Mouse (Mus musculus): ENCODE results near the gene Tecr. TPM values are rescaled to one million over a fixed set of nuclear protein-coding genes. Genes with fewer than 3 reads are reported as not detected.

Gene Tecr
- total and polyA plus RNA-seq, 2 experiments from 2014 or later, result 327 to 380 TPM

- H3K36me3 ChIP-seq (replicated peaks; ENCODE audit: control insufficient read depth, insufficient read depth, low read length), result peaks cover 19% of the 10 kb centered on the region
- ATAC-seq (ENCODE audit: insufficient read depth, low read depth), result no peak
- no peaks in the 10 kb centered on the region for H3K4me1 ChIP-seq (ENCODE audit: control insufficient read depth, insufficient read depth)
Observed at GRCm38 (mm10) chr8:83617111-83617510, 9.3 kb upstream of the Tecr start.

GRCm38 (mm10) chr8:83616625-83617024 lies 8.9 kb upstream of the Tecr start:
- no peak overlapping the region for H3K4me2 ChIP-seq (ENCODE audit: low read depth, low read length)
- no peak for TF ChIP-seq EP300 (IDR thresholded peaks at IDR 0.05; ENCODE audit: low read depth)
- no peak for TF ChIP-seq CTCF (IDR thresholded peaks at IDR 0.05; ENCODE audit: low read depth)
- no peak for ATAC-seq (ENCODE audit: insufficient read depth, low read depth)
- no peak overlapping the region for H3K9ac ChIP-seq (replicated peaks; ENCODE audit: low read depth, low read length)
- H3K4me3 ChIP-seq (ENCODE audit: low read depth, low read length), result no peak overlapping the region
- no peak for DNase-seq (ENCODE audit: low spot score)
- no peaks in the 10 kb centered on the region for H3K4me1 ChIP-seq (ENCODE audit: control insufficient read depth, insufficient read depth)
- no peaks in the 10 kb centered on the region for H3K27me3 ChIP-seq (ENCODE audit: control insufficient read depth, insufficient read depth, low read length)
- H3K27ac ChIP-seq (ENCODE audit: low read depth), result no peak overlapping the region
- H3K9me3 ChIP-seq (replicated peaks; ENCODE audit: control insufficient read depth, low read length), result no peaks in the 10 kb centered on the region
- H3K36me3 ChIP-seq (replicated peaks; ENCODE audit: control insufficient read depth, insufficient read depth, low read length), result peaks cover 24% of the 10 kb centered on the region

More at GRCm38 (mm10) chr8:83617111-83617510, 9.3 kb upstream of the Tecr start:
- Histone ChIP-seq H3K27ac (ENCODE audit: low read depth) (no peak overlapping the region), H3K27me3 (ENCODE audit: control insufficient read depth, insufficient read depth, low read length) (no peaks in the 10 kb centered on the region), H3K4me3 (ENCODE audit: low read depth, low read length) (no peak overlapping the region), H3K9me3 (replicated peaks; ENCODE audit: control insufficient read depth, low read length) (no peaks in the 10 kb centered on the region), H3K4me2 (ENCODE audit: low read depth, low read length) (no peak overlapping the region), H3K9ac (replicated peaks; ENCODE audit: low read depth, low read length) (no peak overlapping the region)
- no peak for DNase-seq (ENCODE audit: low spot score)
- WGBS, result 70% methylated on average over 2 of the region's 2 CpGs
- TF ChIP-seq EP300 (IDR thresholded peaks at IDR 0.05; ENCODE audit: low read depth) (no peak), CTCF (IDR thresholded peaks at IDR 0.05; ENCODE audit: low read depth) (no peak)

- Histone ChIP-seq H3K9me3 (replicated peaks; ENCODE audit: control insufficient read depth, low read length) (no peaks in the 10 kb centered on the region), H3K4me3 (ENCODE audit: low read depth, low read length) (no peak overlapping the region), H3K27ac (ENCODE audit: low read depth) (no peak overlapping the region), H3K4me1 (ENCODE audit: control insufficient read depth, insufficient read depth) (0 out of 2 replicates have a peak, but pooled peaks cover 9% of the 10 kb centered on the region), H3K4me2 (ENCODE audit: low read depth, low read length) (no peak overlapping the region), H3K27me3 (ENCODE audit: control insufficient read depth, insufficient read depth, low read length) (no peaks in the 10 kb centered on the region), H3K36me3 (replicated peaks; ENCODE audit: control insufficient read depth, insufficient read depth, low read length) (peaks cover 44% of the 10 kb centered on the region), H3K9ac (replicated peaks; ENCODE audit: low read depth, low read length) (no peak overlapping the region)
- TF ChIP-seq CTCF (IDR thresholded peaks at IDR 0.05; ENCODE audit: low read depth), result no peak
- ATAC-seq (ENCODE audit: insufficient read depth, low read depth), result no peak
- 69% methylated on average over 4 of the region's 4 CpGs for WGBS
- no peak for DNase-seq (ENCODE audit: low spot score)
Observed at GRCm38 (mm10) chr8:83613695-83614094, 5.9 kb upstream of the Tecr start.

DNA sequence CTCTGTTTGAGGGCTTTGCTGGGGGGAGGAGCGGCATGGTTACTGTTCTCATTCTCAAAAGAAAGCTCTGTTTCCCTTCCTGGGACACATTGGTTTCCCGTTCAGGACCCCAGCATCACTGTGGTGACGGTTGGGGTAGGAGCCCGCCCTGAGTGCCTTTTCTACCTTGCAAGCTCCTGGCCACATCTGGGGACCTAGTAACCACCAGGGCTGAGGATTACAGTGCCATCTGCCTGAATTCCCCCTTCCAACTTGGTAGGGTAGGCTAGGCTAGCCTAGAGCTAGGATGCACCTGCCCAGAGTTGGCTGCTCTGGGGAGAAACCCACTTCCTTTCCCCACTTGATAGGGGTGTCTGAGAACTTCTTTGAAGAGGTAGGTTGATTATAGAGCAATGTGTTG lies 4.2 kb upstream of the Tecr start:
- peaks cover 44% of the 10 kb centered on the region for H3K36me3 ChIP-seq (replicated peaks; ENCODE audit: control insufficient read depth, insufficient read depth, low read length)
- 93% methylated on average over 4 of the region's 4 CpGs for WGBS
- ATAC-seq (ENCODE audit: insufficient read depth, low read depth), result no peak
- no peak overlapping the region; the same call in 1 of the 2 replicates for H3K27ac ChIP-seq (ENCODE audit: low read depth)
- H3K4me3 ChIP-seq (ENCODE audit: low read depth, low read length), result no peak overlapping the region
- H3K9me3 ChIP-seq (replicated peaks; ENCODE audit: control insufficient read depth, low read length), result no peaks in the 10 kb centered on the region
- no peak overlapping the region for H3K4me2 ChIP-seq (ENCODE audit: low read depth, low read length)
- H3K4me1 ChIP-seq (ENCODE audit: control insufficient read depth, insufficient read depth), result peaks cover 15% of the 10 kb centered on the region; the same call in 1 of the 2 replicates
- H3K27me3 ChIP-seq (ENCODE audit: control insufficient read depth, insufficient read depth, low read length), result no peaks in the 10 kb centered on the region
- DNase-seq (ENCODE audit: low spot score), result no peak
- H3K9ac ChIP-seq (replicated peaks; ENCODE audit: low read depth, low read length), result no peak overlapping the region
- TF ChIP-seq CTCF (IDR thresholded peaks at IDR 0.05; ENCODE audit: low read depth), result no peak
- no peak for TF ChIP-seq EP300 (IDR thresholded peaks at IDR 0.05; ENCODE audit: low read depth)

GRCm38 (mm10) chr8:83609547-83610180 lies 1.9 kb upstream of the Tecr start:
- H3K27ac ChIP-seq (ENCODE audit: low read depth), result no peak overlapping the region
- 84% methylated on average over 10 of the region's 10 CpGs for WGBS
- no peaks in the 10 kb centered on the region for H3K27me3 ChIP-seq (ENCODE audit: control insufficient read depth, insufficient read depth, low read length)
- no peaks in the 10 kb centered on the region for H3K9me3 ChIP-seq (replicated peaks; ENCODE audit: control insufficient read depth, low read length)
- ATAC-seq (ENCODE audit: insufficient read depth, low read depth) (no peak), DNase-seq (ENCODE audit: low spot score) (no peak)
- H3K9ac ChIP-seq (replicated peaks; ENCODE audit: low read depth, low read length), result peak overlapping the region; percentile 94; the same call in 1 of the 2 replicates
- H3K36me3 ChIP-seq (replicated peaks; ENCODE audit: control insufficient read depth, insufficient read depth, low read length), result peaks cover 44% of the 10 kb centered on the region
- peak overlapping the region; percentile 85 for H3K4me2 ChIP-seq (ENCODE audit: low read depth, low read length)
- peak overlapping the region; percentile 93 for H3K4me3 ChIP-seq (ENCODE audit: low read depth, low read length)
- peaks cover 15% of the 10 kb centered on the region; the same call in 1 of the 2 replicates for H3K4me1 ChIP-seq (ENCODE audit: control insufficient read depth, insufficient read depth)
- TF ChIP-seq EP300 (IDR thresholded peaks at IDR 0.05; ENCODE audit: low read depth), result no peak
- no peak for TF ChIP-seq CTCF (IDR thresholded peaks at IDR 0.05; ENCODE audit: low read depth)

DNA sequence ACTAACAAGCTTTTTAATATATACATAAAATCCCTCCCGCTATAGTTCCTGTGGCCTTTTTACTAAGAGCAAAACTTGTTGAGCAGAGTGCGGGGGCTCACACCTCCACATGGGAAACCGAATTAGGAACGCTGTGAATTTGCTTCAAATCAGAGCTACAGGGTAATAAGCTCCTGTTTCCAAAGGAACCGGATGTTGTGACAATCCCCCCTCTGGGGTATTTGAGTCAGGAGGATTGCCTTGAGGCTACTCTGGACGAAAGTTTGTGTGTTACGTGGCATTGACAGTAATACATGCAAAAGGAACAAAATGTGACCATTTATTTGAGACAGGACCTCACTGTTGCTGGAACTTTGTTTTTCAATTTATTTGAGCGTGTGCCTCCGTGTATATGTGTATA lies 1.3 kb upstream of the Tecr start:
- peak overlapping the region; percentile 85 for H3K4me2 ChIP-seq (ENCODE audit: low read depth, low read length)
- DNase-seq (ENCODE audit: low spot score), result no peak
- H3K9me3 ChIP-seq (replicated peaks; ENCODE audit: control insufficient read depth, low read length), result no peaks in the 10 kb centered on the region
- peaks cover 15% of the 10 kb centered on the region; the same call in 1 of the 2 replicates for H3K4me1 ChIP-seq (ENCODE audit: control insufficient read depth, insufficient read depth)
- H3K9ac ChIP-seq (replicated peaks; ENCODE audit: low read depth, low read length), result peak overlapping the region; percentile 94
- 17% methylated on average over 9 of the region's 9 CpGs for WGBS
- peaks cover 40% of the 10 kb centered on the region for H3K36me3 ChIP-seq (replicated peaks; ENCODE audit: control insufficient read depth, insufficient read depth, low read length)
- no peak for TF ChIP-seq CTCF (IDR thresholded peaks at IDR 0.05; ENCODE audit: low read depth)
- no peak for TF ChIP-seq EP300 (IDR thresholded peaks at IDR 0.05; ENCODE audit: low read depth)
- H3K4me3 ChIP-seq (ENCODE audit: low read depth, low read length), result peak overlapping the region; percentile 93
- H3K27ac ChIP-seq (ENCODE audit: low read depth), result peak overlapping the region; percentile 99
- ATAC-seq (ENCODE audit: insufficient read depth, low read depth), result no peak
- no peaks in the 10 kb centered on the region for H3K27me3 ChIP-seq (ENCODE audit: control insufficient read depth, insufficient read depth, low read length)

Data from heart, postnatal 0 days (tissue).